Mouse (Mus musculus) layer of hippocampus, adult 11-12 months (tissue): Measurements from ENCODE around the gene Dnah12.
"Not testable (repeated sequence)": the region's sequence is repeated elsewhere in the genome, so short reads cannot be mapped to it uniquely, and the experiment has no call there.

Source experiments
- DNase-seq: peaks from one replicate; pipeline ENCODE4 v3.0.0; 2022; ENCODE audit warnings: low spot score

Dnah12 gene

GRCm38 (mm10) chr14:26881700-26882099 lies 188.6 kb downstream of the Dnah12 start:
- DNase-seq: no peak

- no peak for DNase-seq
Observed at GRCm38 (mm10) chr14:26887244-26887643, 194.2 kb downstream of the Dnah12 start.

GRCm38 (mm10) chr14:26890777-26891176 lies 197.7 kb downstream of the Dnah12 start:
- no peak for DNase-seq

GRCm38 (mm10) chr14:26894392-26894791 lies 201.3 kb downstream of the Dnah12 start, which contains the start of gene Asb14:
Asb14 (plus strand) TSS chr14:26894557.
- DNase-seq: no peak

GRCm38 (mm10) chr14:26899490-26899889 lies 206.4 kb downstream of the Dnah12 start:
- DNase-seq: no peak

GRCm38 (mm10) chr14:26900893-26901292 lies 207.8 kb downstream of the Dnah12 start:
- no peak for DNase-seq

GRCm38 (mm10) chr14:26907401-26907800 lies 214.3 kb downstream of the Dnah12 start:
- DNase-seq: no peak

GRCm38 (mm10) chr14:26910461-26910860 lies 217.4 kb downstream of the Dnah12 start:
- not testable (repeated sequence) for DNase-seq

GRCm38 (mm10) chr14:26911201-26911600 lies 218.1 kb downstream of the Dnah12 start:
- DNase-seq: no peak

GRCm38 (mm10) chr14:26911826-26912225 lies 218.8 kb downstream of the Dnah12 start:
- no peak for DNase-seq

- peak; percentile 37 for DNase-seq
Observed at GRCm38 (mm10) chr14:26913681-26914268, 220.7 kb downstream of the Dnah12 start.

- no peak for DNase-seq
Observed at GRCm38 (mm10) chr14:26919310-26919709, 226.2 kb downstream of the Dnah12 start.

GRCm38 (mm10) chr14:26923702-26924421 lies 230.8 kb downstream of the Dnah12 start:
- DNase-seq: no peak

- no peak for DNase-seq
Observed at GRCm38 (mm10) chr14:26934891-26935290, 241.8 kb downstream of the Dnah12 start.

- DNase-seq: no peak
Observed at GRCm38 (mm10) chr14:26935558-26935957, 242.5 kb downstream of the Dnah12 start.
